Mouse (Mus musculus): ENCODE data around the gene Rpap3.

- no peak for TF ChIP-seq CTCF (IDR thresholded peaks at IDR 0.05; ENCODE audit: extremely low read depth, insufficient read depth, low read length)
- no peak for TF ChIP-seq POLR2A (IDR thresholded peaks at IDR 0.05; ENCODE audit: extremely low read depth, insufficient read depth, low read length)
Observed at GRCm38 (mm10) chr15:97731111-97731510, 25.5 kb upstream of the Rpap3 start, which contains the start of gene Endou.

Measured in cortical plate, adult 2 months (tissue).